Mouse (Mus musculus): ENCODE data around the gene Gm12216. TPM values are rescaled to one million over a fixed set of nuclear protein-coding genes. Genes with fewer than 3 reads are reported as not detected.

The Gm12216 gene
- total and polyA plus RNA-seq, 3 experiments, result not detected

GRCm38 (mm10) chr11:53761822-53762221, 97.2 kb downstream of the Gm12216 start:
- Histone ChIP-seq H3K79me2 (ENCODE audit: control insufficient read depth, insufficient read depth, low read length, poor library complexity) (no peaks in the 10 kb centered on the region; the same call in 1 of the 2 replicates), H3K4me3 (ENCODE audit: control insufficient read depth in 1 of 2, insufficient read depth in 1 of 2, low read depth in 2 of 2, low read length in 2 of 2) (no peak overlapping the region), H3K9me3 (replicated peaks; ENCODE audit: insufficient read depth, low read length) (no peaks in the 10 kb centered on the region), H3K36me3 (ENCODE audit: control insufficient read depth in 1 of 2, insufficient read depth in 2 of 2, low read length in 2 of 2) (peaks cover 0 to 7% of the 10 kb centered on the region in 2 experiments; a peak in 2 of 4 replicates), H3K4me1 (ENCODE audit: control insufficient read depth in 1 of 2, insufficient read depth in 2 of 2, low read length in 2 of 2) (peaks cover 2 to 8% of the 10 kb centered on the region in 2 experiments; a peak in 3 of 4 replicates), H3K9ac (ENCODE audit: control insufficient read depth, low read depth, low read length, poor library complexity, severe bottlenecking) (no peak overlapping the region), H3K27ac (ENCODE audit: control insufficient read depth, low read depth, low read length) (no peak overlapping the region), H3K27me3 (ENCODE audit: control insufficient read depth in 1 of 2, insufficient read depth in 2 of 2, low read length in 2 of 2) (no peaks in the 10 kb centered on the region)
- no peak for DNase-seq (ENCODE audit: low read depth, low spot score)
- TF ChIP-seq MEF2A (IDR thresholded peaks at IDR 0.05; ENCODE audit: extremely low read depth, insufficient replicate concordance, low read depth, low read length, poor library complexity, severe bottlenecking), result no peak
- TF ChIP-seq SIN3A (IDR thresholded peaks at IDR 0.05; ENCODE audit: low read length), result no peak
- no peak for TF ChIP-seq ZMIZ1 (IDR thresholded peaks at IDR 0.05; ENCODE audit: low read depth, low read length)
- no peak for TF ChIP-seq E2F4 (IDR thresholded peaks at IDR 0.05; ENCODE audit: borderline replicate concordance, low read depth, low read length)

GRCm38 (mm10) chr11:53761284-53761683, 97.8 kb downstream of the Gm12216 start:
- H3K9ac ChIP-seq (ENCODE audit: control insufficient read depth, low read depth, low read length, poor library complexity, severe bottlenecking), result no peak overlapping the region
- no peak overlapping the region for H3K4me3 ChIP-seq (ENCODE audit: control insufficient read depth in 1 of 2, insufficient read depth in 1 of 2, low read depth in 2 of 2, low read length in 2 of 2)
- H3K27me3 ChIP-seq (ENCODE audit: control insufficient read depth in 1 of 2, insufficient read depth in 2 of 2, low read length in 2 of 2), result no peaks in the 10 kb centered on the region
- no peaks in the 10 kb centered on the region for H3K9me3 ChIP-seq (replicated peaks; ENCODE audit: insufficient read depth, low read length)
- no peaks in the 10 kb centered on the region; the same call in 1 of the 2 replicates for H3K79me2 ChIP-seq (ENCODE audit: control insufficient read depth, insufficient read depth, low read length, poor library complexity)
- H3K27ac ChIP-seq (ENCODE audit: control insufficient read depth, low read depth, low read length), result no peak overlapping the region
- peaks cover 0 to 7% of the 10 kb centered on the region in 2 experiments; a peak in 2 of 4 replicates for H3K36me3 ChIP-seq (ENCODE audit: control insufficient read depth in 1 of 2, insufficient read depth in 2 of 2, low read length in 2 of 2)
- H3K4me1 ChIP-seq (ENCODE audit: control insufficient read depth in 1 of 2, insufficient read depth in 2 of 2, low read length in 2 of 2), result peaks cover 2 to 8% of the 10 kb centered on the region in 2 experiments; a peak in 3 of 4 replicates
- DNase-seq (ENCODE audit: low read depth, low spot score), result no peak
- TF ChIP-seq BHLHE40 (IDR thresholded peaks at IDR 0.05; ENCODE audit: borderline replicate concordance, low read depth, low read length) (no peak), MAZ (IDR thresholded peaks at IDR 0.05; ENCODE audit: low read depth, low read length) (no peak), GABPA (IDR thresholded peaks at IDR 0.05; ENCODE audit: low read depth, low read length) (no peak), MAX (IDR thresholded peaks at IDR 0.05; ENCODE audit: low read length) (no peak), USF2 (IDR thresholded peaks at IDR 0.05; ENCODE audit: borderline replicate concordance in 1 of 2, insufficient read depth in 1 of 2, low read depth in 1 of 2, low read length in 2 of 2) (no peak), POLR2AphosphoS5 (IDR thresholded peaks at IDR 0.05; ENCODE audit: borderline replicate concordance, low read depth, low read length) (no peak), ZC3H11A (IDR thresholded peaks at IDR 0.05; ENCODE audit: low read depth, low read length) (no peak), ETS1 (IDR thresholded peaks at IDR 0.05; ENCODE audit: low read depth, low read length) (no peak)
